Mouse (Mus musculus) heart, postnatal 0 days (tissue): Measurements from ENCODE around the gene Zfp426.

Source experiments
- CTCF ChIP-seq: IDR thresholded peaks from 2 replicates; pipeline ENCODE4 v1.5.1; 2016; ENCODE audit warnings: antibody characterized with exemption, control low read depth, low read depth
- EP300 ChIP-seq: IDR thresholded peaks from 2 replicates; pipeline ENCODE4 v1.6.1; 2016; ENCODE audit warnings: antibody characterized with exemption, low read depth

- TF ChIP-seq CTCF: no peak
- TF ChIP-seq EP300: no peak
These were observed 13.2 kb downstream of the Zfp426 start for GRCm38 (mm10) chr9:20479396-20479795.
